Mouse (Mus musculus) c-Kit-positive CD71-negative TER-119-negative erythroid progenitor cells, embryonic 14.5 days (primary cell): ENCODE data around the gene Dcaf11.

Experiments used
- DNase-seq: peaks from one replicate; pipeline ENCODE4 v3.0.0-alpha.2; 2013; ENCODE audit warnings: low read depth

The Dcaf11 gene

GRCm38 (mm10) chr14:55584702-55585565 lies 25.1 kb downstream of the Dcaf11 start, which contains the start of gene Emc9:
TSS of gene Emc9 (minus strand) at chr14:55585302.
- DNase-seq, result peak; percentile 68

GRCm38 (mm10) chr14:55585566-55585960 lies 25.8 kb downstream of the Dcaf11 start:
- no peak for DNase-seq

GRCm38 (mm10) chr14:55586149-55586548 lies 26.3 kb downstream of the Dcaf11 start:
- no peak for DNase-seq

- DNase-seq, result no peak
Observed at GRCm38 (mm10) chr14:55589271-55589670, 29.5 kb downstream of the Dcaf11 start.

- DNase-seq, result no peak
Observed at GRCm38 (mm10) chr14:55589771-55590448, 30.1 kb downstream of the Dcaf11 start.

- peak; percentile 96 for DNase-seq
Observed at GRCm38 (mm10) chr14:55590748-55591330, 31.0 kb downstream of the Dcaf11 start, which contains the start of gene Psme2. TSS of gene Psme2 (minus strand) at chr14:55591113.

- DNase-seq, result peak; percentile 95
Observed at GRCm38 (mm10) chr14:55591331-55591891, 31.6 kb downstream of the Dcaf11 start, which contains the start of gene Rnf31. TSS of gene Rnf31 (plus strand) at chr14:55591708.

GRCm38 (mm10) chr14:55592226-55592625 lies 32.4 kb downstream of the Dcaf11 start:
- DNase-seq, result no peak

GRCm38 (mm10) chr14:55596036-55596690 lies 36.4 kb downstream of the Dcaf11 start:
- DNase-seq, result no peak

GRCm38 (mm10) chr14:55598521-55599390 lies 39.0 kb downstream of the Dcaf11 start:
- DNase-seq, result no peak

- no peak for DNase-seq
Observed at GRCm38 (mm10) chr14:55603271-55603632, 43.4 kb downstream of the Dcaf11 start, which contains the start of gene Irf9. TSS of gene Irf9 (plus strand) at chr14:55603571.

- DNase-seq, result peak; percentile 89
Observed at GRCm38 (mm10) chr14:55603633-55604576, 44.1 kb downstream of the Dcaf11 start.

- no peak for DNase-seq
Observed at GRCm38 (mm10) chr14:55604823-55605222, 45.0 kb downstream of the Dcaf11 start.

GRCm38 (mm10) chr14:55605743-55606459 lies 46.1 kb downstream of the Dcaf11 start:
- DNase-seq, result no peak

GRCm38 (mm10) chr14:55608339-55608738 lies 48.5 kb downstream of the Dcaf11 start:
- no peak for DNase-seq

- DNase-seq, result no peak
Observed at GRCm38 (mm10) chr14:55613346-55613745, 53.5 kb downstream of the Dcaf11 start.

GRCm38 (mm10) chr14:55614565-55615178 lies 54.9 kb downstream of the Dcaf11 start:
- peak; percentile 39 for DNase-seq

GRCm38 (mm10) chr14:55615876-55616275 lies 56.1 kb downstream of the Dcaf11 start:
- no peak for DNase-seq
